Mouse (Mus musculus): ENCODE measurements around the gene Vwa7. TPM values are rescaled to one million over a fixed set of nuclear protein-coding genes. Genes with fewer than 3 reads are reported as not detected.
"Not testable (repeated sequence)": the region's sequence is repeated elsewhere in the genome, so short reads cannot be mapped to it uniquely, and the experiment has no call there.

The Vwa7 gene
- total RNA-seq (2022): 1 to 10 TPM in 2 of 4 experiments, under 1 TPM in 2; 0.75 to 1.8 (median 1.2) TPM

- DNase-seq: no peak
These were observed at the start of gene Vwa7 for GRCm38 (mm10) chr17:35016376-35016775. Gene Vwa7, plus strand, starts transcription at chr17:35016579.

GRCm38 (mm10) chr17:34969822-34970221 lies 46.6 kb upstream of the Vwa7 start, which contains the start of gene Gm20481:
Gene Gm20481, plus strand, starts transcription at chr17:34969912.
- DNase-seq: not testable (repeated sequence)

GRCm38 (mm10) chr17:34970850-34971249 lies 45.5 kb upstream of the Vwa7 start:
- DNase-seq: not testable (repeated sequence)

- DNase-seq: not testable (repeated sequence)
These were observed 44.7 kb upstream of the Vwa7 start for GRCm38 (mm10) chr17:34971694-34972068.

- DNase-seq: peak; percentile 90
These were observed 44.2 kb upstream of the Vwa7 start, which contains the start of the genes Hspa1a and Hspa1l for GRCm38 (mm10) chr17:34972069-34972749. Gene Hspa1a, minus strand, starts transcription at chr17:34972156. Gene Hspa1l, plus strand, starts transcription at chr17:34972703.

GRCm38 (mm10) chr17:34975581-34976492 lies 40.5 kb upstream of the Vwa7 start:
- DNase-seq: no peak

- DNase-seq: no peak
These were observed 39.4 kb upstream of the Vwa7 start for GRCm38 (mm10) chr17:34977000-34977399.

- no peak for DNase-seq
These were observed 38.1 kb upstream of the Vwa7 start for GRCm38 (mm10) chr17:34978239-34978638.

GRCm38 (mm10) chr17:34979631-34980030 lies 36.7 kb upstream of the Vwa7 start:
- no peak for DNase-seq

GRCm38 (mm10) chr17:34980655-34981054 lies 35.7 kb upstream of the Vwa7 start:
- no peak for DNase-seq

- DNase-seq: peak; percentile 91
These were observed 34.6 kb upstream of the Vwa7 start, which contains the start of gene Lsm2 for GRCm38 (mm10) chr17:34981690-34982180. Gene Lsm2, plus strand, starts transcription at chr17:34981862.

GRCm38 (mm10) chr17:34982328-34982727 lies 34.1 kb upstream of the Vwa7 start:
- no peak for DNase-seq

GRCm38 (mm10) chr17:34984218-34984617 lies 32.2 kb upstream of the Vwa7 start:
- DNase-seq: no peak

- DNase-seq: no peak
These were observed 21.6 kb upstream of the Vwa7 start for GRCm38 (mm10) chr17:34994751-34995150.

GRCm38 (mm10) chr17:34995192-34995591 lies 21.2 kb upstream of the Vwa7 start:
- not testable (repeated sequence) for DNase-seq

GRCm38 (mm10) chr17:34995927-34996326 lies 20.5 kb upstream of the Vwa7 start:
- not testable (repeated sequence) for DNase-seq

GRCm38 (mm10) chr17:34996411-34997141 lies 19.8 kb upstream of the Vwa7 start:
- no peak for DNase-seq

GRCm38 (mm10) chr17:34997142-34997483 lies 19.3 kb upstream of the Vwa7 start:
- no peak for DNase-seq

GRCm38 (mm10) chr17:34998526-34999430 lies 17.6 kb upstream of the Vwa7 start:
- no peak for DNase-seq

GRCm38 (mm10) chr17:34999871-35000716 lies 16.3 kb upstream of the Vwa7 start:
- not testable (repeated sequence) for DNase-seq
